Mouse (Mus musculus) cerebral cortex, adult 2 months (tissue): Measurements from ENCODE around the gene Rassf8.

Experiments used
- WGBS: fragments of 180-500 bp; shearing (Covaris S2); methylation state at CpG from one replicate; pipeline ENCODE4 v1.1.7; 2018; 5-methylcytosine and 5-hydroxymethylcytosine counted together

Gene Rassf8

DNA sequence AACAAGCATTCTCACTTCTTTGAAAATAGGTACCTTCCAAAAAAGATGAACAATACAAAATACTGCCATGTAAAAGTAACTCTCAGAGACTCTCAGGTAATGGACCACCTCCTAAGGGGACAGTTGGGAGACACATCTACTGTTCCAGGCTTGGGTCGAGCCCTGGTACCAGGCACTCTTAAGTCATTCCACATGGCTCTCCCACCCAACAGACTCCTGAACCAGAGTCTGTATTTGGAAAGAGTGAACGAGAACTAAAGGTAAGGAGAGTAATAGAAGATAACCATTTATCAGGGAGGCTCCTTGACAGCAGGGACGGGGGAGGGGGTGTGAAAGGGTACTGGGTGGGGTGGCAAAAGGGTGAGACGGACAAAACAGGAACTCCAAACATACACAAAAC lies 115.8 kb downstream of the Rassf8 start:
- WGBS: 16% methylated on average over 4 of the region's 4 CpGs

GRCm38 (mm10) chr6:145862739-145863064 lies 116.2 kb downstream of the Rassf8 start:
- 1% methylated on average over 35 of the region's 35 CpGs for WGBS

DNA sequence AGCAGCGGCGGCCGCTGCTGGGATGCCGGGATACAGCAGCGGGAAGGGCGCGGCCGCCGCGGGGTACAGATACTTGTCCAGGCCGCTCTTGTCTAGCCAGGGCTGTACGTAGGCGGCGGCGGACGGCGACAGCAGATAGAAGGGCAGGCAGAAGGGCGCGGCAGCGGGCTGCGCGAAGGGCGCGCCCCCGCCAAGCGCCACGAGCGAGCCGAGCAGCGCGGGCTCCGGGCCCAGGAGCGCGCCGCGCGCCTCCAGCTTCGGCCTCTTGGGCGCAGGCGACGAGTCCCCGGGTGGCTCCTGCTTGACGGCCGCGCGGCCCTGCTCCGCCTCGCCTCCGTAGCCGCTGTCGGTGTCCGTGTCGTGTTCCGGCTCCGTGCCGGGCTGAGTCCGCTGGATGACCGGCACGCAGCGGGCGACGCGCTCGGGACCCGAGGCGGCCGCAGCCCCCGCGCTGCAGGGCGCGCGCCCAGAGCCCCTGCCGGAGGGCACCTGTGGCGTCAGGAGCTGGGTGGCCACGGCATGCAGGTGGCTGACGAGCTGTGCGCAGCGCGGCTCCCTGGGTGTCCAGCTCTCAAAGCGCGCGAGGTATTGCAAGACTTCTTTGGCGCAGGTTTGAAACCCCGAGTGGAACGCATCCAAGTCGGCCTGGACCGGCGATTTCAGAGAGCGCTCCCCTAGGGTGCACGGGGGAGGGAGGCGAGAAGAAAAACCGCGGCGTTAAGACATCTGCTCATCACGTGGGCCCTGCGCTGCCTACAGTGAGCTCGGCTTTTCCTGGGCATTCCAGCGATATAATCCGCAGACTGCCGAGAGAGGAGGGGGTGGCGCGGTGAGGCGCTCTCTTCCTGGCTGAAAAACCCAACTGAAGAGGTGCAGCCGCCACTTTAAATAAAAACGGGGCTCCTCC lies 116.8 kb downstream of the Rassf8 start:
- WGBS: 0% methylated on average over 104 of the region's 105 CpGs

GRCm38 (mm10) chr6:145864171-145864570 lies 117.6 kb downstream of the Rassf8 start:
- 4% methylated on average over 8 of the region's 8 CpGs for WGBS

GRCm38 (mm10) chr6:145865289-145865885 lies 118.8 kb downstream of the Rassf8 start, which contains the start of gene Bhlhe41:
Bhlhe41 (minus strand) TSS chr6:145865558.
- under 1% methylated on average over 57 of the region's 57 CpGs for WGBS

- WGBS: under 1% methylated on average over 69 of the region's 69 CpGs
Measured at GRCm38 (mm10) chr6:145865886-145866851, 119.6 kb downstream of the Rassf8 start.

DNA sequence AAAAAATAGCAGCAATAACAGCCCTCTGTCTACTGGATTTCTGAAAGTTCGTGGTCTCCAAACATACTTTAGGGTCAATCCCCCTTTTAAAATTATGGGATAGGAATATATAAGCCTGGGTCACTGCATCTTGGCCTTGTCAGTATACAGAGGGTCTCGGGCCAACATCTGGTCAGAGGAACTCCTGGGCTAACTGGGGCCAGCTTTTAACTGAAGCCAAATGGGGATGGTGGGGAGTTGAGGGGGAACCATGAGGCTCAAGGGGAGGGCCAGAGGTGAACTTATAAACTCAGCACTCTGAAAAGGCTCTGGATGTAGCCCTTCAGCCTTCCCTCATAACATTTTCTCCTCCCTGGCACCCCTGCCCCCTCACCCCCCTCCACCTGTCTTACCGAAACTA lies 120.6 kb downstream of the Rassf8 start:
- 70% methylated on average over 3 of the region's 3 CpGs for whole genome bisulfite sequencing
